Mouse (Mus musculus) E14TG2a.4 (cell line): ENCODE data around the gene Insyn1.

ENCODE experiments used
- CTCF ChIP-seq: conservative IDR thresholded peaks from 2 replicates; pipeline ENCODE4 v1.5.1; 2014; ENCODE audit warnings: low read length
- POU5F1 ChIP-seq: IDR thresholded peaks from 2 replicates; pipeline ENCODE4 v1.6.1; 2014; ENCODE audit warnings: low read length, borderline replicate concordance

DNA sequence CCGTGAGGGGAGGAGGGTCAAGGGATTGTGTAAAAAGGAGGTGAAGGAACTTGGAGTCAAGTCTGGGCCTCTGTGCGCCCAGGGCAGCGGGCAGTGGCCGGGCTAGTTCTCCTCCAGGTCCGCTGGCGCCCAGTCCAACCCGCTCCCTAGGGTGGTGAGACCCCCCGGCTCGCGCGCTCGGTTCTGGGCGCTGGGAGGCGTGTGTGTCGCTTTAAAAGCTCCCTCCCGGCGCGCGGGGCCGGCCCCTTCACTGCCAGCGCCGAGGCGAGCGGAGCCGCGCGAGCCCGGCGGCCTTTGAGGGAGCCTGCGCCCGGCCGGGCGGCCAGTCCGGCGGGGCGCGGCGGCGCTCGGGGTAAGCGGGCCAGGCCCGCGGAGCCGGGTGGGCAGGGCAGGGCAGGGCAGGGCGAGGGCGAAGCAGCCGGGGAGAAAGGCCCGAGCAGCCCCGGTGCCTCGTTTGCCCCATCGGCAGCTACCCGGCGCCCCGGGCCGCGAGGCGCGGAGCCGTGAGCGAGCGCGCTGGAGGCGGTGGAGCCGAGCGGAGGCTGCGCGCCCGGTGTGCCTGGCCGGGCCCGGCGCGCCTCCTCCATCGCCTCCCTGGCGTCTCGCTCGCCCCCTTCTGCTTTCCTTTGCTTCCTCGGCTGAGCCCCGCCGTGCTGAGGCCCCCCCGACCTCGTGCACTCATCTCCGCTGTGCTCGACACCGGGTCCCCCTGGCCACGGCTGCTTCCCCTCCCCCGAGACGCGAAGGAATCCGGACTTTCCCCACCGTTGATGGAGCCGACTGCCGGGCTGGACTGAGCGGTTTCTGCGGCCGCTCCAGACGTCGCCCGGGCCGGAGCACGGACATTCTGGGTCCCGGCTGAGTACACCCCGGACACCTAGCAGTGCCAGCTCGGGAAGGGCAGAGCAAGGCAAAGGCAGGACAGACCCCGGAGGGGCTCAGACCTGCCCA, at the start of gene Insyn1:
- no peak for TF ChIP-seq CTCF
- no peak for TF ChIP-seq POU5F1
